Mouse (Mus musculus) stomach, postnatal 0 days (tissue): ENCODE measurements around the gene Fbxl12. TPM values are rescaled to one million over a fixed set of nuclear protein-coding genes. Genes with fewer than 3 reads are reported as not detected.

Source experiments
- ATAC-seq: fragments of 200-750 bp; cut with Nextera tagmentation; 2 replicates; pipeline ENCODE4 v1.8.0; 2017; ENCODE audit not compliant: low FRiP score, low TSS enrichment
- DNase-seq: peaks from one replicate; pipeline ENCODE4 v3.0.0-alpha.2; 2016; ENCODE audit warnings: low spot score
- H3K27ac ChIP-seq: fragments of 300-500 bp; sonication (generic); replicated peaks from 2 replicates; pipeline ENCODE4 v1.5.1; 2014; ENCODE audit warnings: mild to moderate bottlenecking, control low read depth
- H3K27me3 ChIP-seq: fragments of 300-500 bp; sonication (generic); 2 replicates; pipeline ENCODE4 v1.6.1; 2014; ENCODE audit warnings: low read length; ENCODE audit not compliant: control insufficient read depth, insufficient read depth
- H3K36me3 ChIP-seq: fragments of 300-500 bp; sonication (generic); 2 replicates; pipeline ENCODE4 v1.6.1; 2014; ENCODE audit warnings: low read length, mixed read lengths; ENCODE audit not compliant: control insufficient read depth, insufficient read depth
- H3K4me1 ChIP-seq: fragments of 300-500 bp; sonication (generic); replicated peaks from 2 replicates; pipeline ENCODE4 v1.6.1; 2014; ENCODE audit warnings: antibody characterized with exemption; ENCODE audit not compliant: control insufficient read depth, insufficient read depth
- H3K4me2 ChIP-seq: fragments of 300-500 bp; sonication (generic); replicated peaks from 2 replicates; pipeline ENCODE4 v1.6.1; 2014; ENCODE audit warnings: low read depth, mild to moderate bottlenecking, control low read depth, moderate library complexity
- H3K4me3 ChIP-seq: fragments of 300-500 bp; sonication (generic); 2 replicates; pipeline ENCODE4 v1.5.1; 2014; ENCODE audit warnings: low read depth, low read length, control low read depth
- H3K9ac ChIP-seq: fragments of 300-500 bp; sonication (generic); 2 replicates; pipeline ENCODE4 v1.6.1; 2014; ENCODE audit warnings: mild to moderate bottlenecking, low read length, control low read depth, mixed read lengths
- H3K9me3 ChIP-seq: fragments of 300-500 bp; sonication (generic); 2 replicates; pipeline ENCODE4 v1.6.1; 2016; ENCODE audit warnings: low read length; ENCODE audit not compliant: control insufficient read depth
- CTCF ChIP-seq: IDR thresholded peaks from 2 replicates; pipeline ENCODE4 v1.5.1; 2016; ENCODE audit warnings: antibody characterized with exemption, low read depth, mild to moderate bottlenecking, moderate library complexity
- EP300 ChIP-seq: optimal IDR thresholded peaks from 2 replicates; pipeline ENCODE3; 2016; ENCODE audit warnings: antibody characterized with exemption
- WGBS: fragments of 180-500 bp; shearing (Covaris S2); extraction: QIAGEN DNeasy Blood & Tissue Kit; methylation state at CpG from one replicate; pipeline ENCODE4 v1.1.7; 2014; 5-methylcytosine and 5-hydroxymethylcytosine counted together
- polyA plus RNA-seq: library from polyadenylated mRNA; unstranded; fragments of >200 nt; fragmentation: Nextera tagmentation; extraction: Ambion mirVana; gene quantifications from 2 replicates; pipeline ENCODE4 v1.2.1, GENCODE M21; 2015

Fbxl12 gene
- polyA plus RNA-seq, 1 experiment from 2014 or later, result 7.2 TPM

GRCm38 (mm10) chr9:20662325-20662724 is 17.8 kb upstream of the Fbxl12 start:
- Histone ChIP-seq H3K4me3 (no peak overlapping the region), H3K27ac (no peak overlapping the region), H3K4me1 (no peaks in the 10 kb centered on the region), H3K9me3 (no peaks in the 10 kb centered on the region), H3K27me3 (no peaks in the 10 kb centered on the region), H3K9ac (no peak overlapping the region), H3K4me2 (no peak overlapping the region), H3K36me3 (peaks cover 26% of the 10 kb centered on the region)
- 55% methylated on average over 3 of the region's 3 CpGs for WGBS
- TF ChIP-seq CTCF (peak; percentile 90), EP300 (no peak)
- ATAC-seq (0 out of 2 replicates have a peak, but pooled peaks have one; percentile 36), DNase-seq (peak; percentile 73)

GRCm38 (mm10) chr9:20657546-20657945 is 13.0 kb upstream of the Fbxl12 start:
- H3K36me3 ChIP-seq, result peaks cover 8% of the 10 kb centered on the region
- DNase-seq (no peak), ATAC-seq (no peak)
- H3K4me2 ChIP-seq, result no peak overlapping the region
- no peaks in the 10 kb centered on the region for H3K27me3 ChIP-seq
- 88% methylated on average over 3 of the region's 3 CpGs for WGBS
- H3K4me3 ChIP-seq, result no peak overlapping the region
- TF ChIP-seq CTCF, result no peak
- TF ChIP-seq EP300, result no peak
- no peaks in the 10 kb centered on the region for H3K9me3 ChIP-seq
- no peak overlapping the region for H3K9ac ChIP-seq
- H3K27ac ChIP-seq, result no peak overlapping the region
- peaks cover 5% of the 10 kb centered on the region; the same call in 1 of the 2 replicates for H3K4me1 ChIP-seq

- Histone ChIP-seq H3K27ac (no peak overlapping the region), H3K4me3 (no peak overlapping the region), H3K36me3 (peaks cover 6% of the 10 kb centered on the region), H3K9me3 (no peaks in the 10 kb centered on the region), H3K27me3 (no peaks in the 10 kb centered on the region), H3K4me2 (no peak overlapping the region), H3K9ac (no peak overlapping the region), H3K4me1 (peaks cover 7% of the 10 kb centered on the region; the same call in 1 of the 2 replicates)
- TF ChIP-seq EP300 (no peak), CTCF (peak; percentile 20; the same call in 1 of the 2 replicates)
- ATAC-seq (no peak), DNase-seq (no peak)
- WGBS, result 94% methylated on average over 3 of the region's 3 CpGs
Measured at GRCm38 (mm10) chr9:20653859-20654258, 9.3 kb upstream of the Fbxl12 start.

GRCm38 (mm10) chr9:20652260-20652658 is 7.7 kb upstream of the Fbxl12 start:
- Histone ChIP-seq H3K4me2 (peak overlapping the region; percentile 92), H3K4me3 (peak overlapping the region; percentile 86), H3K4me1 (peaks cover 7% of the 10 kb centered on the region; the same call in 1 of the 2 replicates), H3K9ac (peak overlapping the region; percentile 80), H3K9me3 (no peaks in the 10 kb centered on the region), H3K36me3 (peaks cover 5% of the 10 kb centered on the region), H3K27me3 (no peaks in the 10 kb centered on the region), H3K27ac (no peak overlapping the region)
- TF ChIP-seq CTCF (no peak), EP300 (no peak)
- ATAC-seq (no peak), DNase-seq (no peak)
- WGBS, result 0% methylated on average over 24 of the region's 25 CpGs

- peaks cover 7% of the 10 kb centered on the region; the same call in 1 of the 2 replicates for H3K4me1 ChIP-seq
- under 1% methylated on average over 45 of the region's 45 CpGs for WGBS
- H3K4me3 ChIP-seq, result peak within 1 kb of the TSS; percentile 86
- TF ChIP-seq CTCF (no peak; the same call in 1 of the 2 replicates), EP300 (no peak)
- H3K9me3 ChIP-seq, result no peaks in the 10 kb centered on the region
- H3K36me3 ChIP-seq, result 0 out of 2 replicates have a peak, but pooled peaks cover 2% of the 10 kb centered on the region
- peak within 1 kb of the TSS; percentile 92 for H3K4me2 ChIP-seq
- 0 out of 2 replicates have a peak within 1 kb of the TSS, but pooled peaks have one; percentile 25 for H3K27ac ChIP-seq
- peak within 1 kb of the TSS; percentile 80 for H3K9ac ChIP-seq
- peak; percentile 98 for DNase-seq
- no peaks in the 10 kb centered on the region for H3K27me3 ChIP-seq
- ATAC-seq, result peak; percentile 100
Measured at GRCm38 (mm10) chr9:20651602-20652259, 7.2 kb upstream of the Fbxl12 start, which contains the start of gene Pin1. TSS of gene Pin1 (plus strand) at chr9:20652095.

GRCm38 (mm10) chr9:20645121-20645520 is 554 bp upstream of the Fbxl12 start:
- H3K4me1 ChIP-seq, result no peaks in the 10 kb centered on the region
- peak overlapping the region; percentile 76 for H3K9ac ChIP-seq
- peak overlapping the region; percentile 79 for H3K4me3 ChIP-seq
- 3% methylated on average over 17 of the region's 17 CpGs for WGBS
- H3K36me3 ChIP-seq, result no peaks in the 10 kb centered on the region
- no peak for ATAC-seq
- H3K27me3 ChIP-seq, result no peaks in the 10 kb centered on the region
- H3K27ac ChIP-seq, result peak overlapping the region; percentile 91
- no peak for TF ChIP-seq CTCF
- TF ChIP-seq EP300, result no peak
- no peak for DNase-seq
- peak overlapping the region; percentile 74 for H3K4me2 ChIP-seq
- no peaks in the 10 kb centered on the region for H3K9me3 ChIP-seq
